Mouse (Mus musculus) midbrain, embryonic 12.5 days (tissue): ENCODE measurements around the gene Prokr1. TPM values are rescaled to one million over a fixed set of nuclear protein-coding genes. Genes with fewer than 3 reads are reported as not detected.
"Not testable (repeated sequence)": the region's sequence is repeated elsewhere in the genome, so short reads cannot be mapped to it uniquely, and the experiment has no call there.

Source experiments
- ATAC-seq: fragments of 200-750 bp; cut with Nextera tagmentation; 2 replicates; pipeline ENCODE4 v1.8.0; 2017; ENCODE audit warnings: low read depth, moderate TSS enrichment, moderate library complexity; ENCODE audit not compliant: low FRiP score
- H3K27ac ChIP-seq: fragments of 300-500 bp; sonication (generic); replicated peaks from 2 replicates; pipeline ENCODE4 v1.5.1; 2016; ENCODE audit warnings: mild to moderate bottlenecking
- H3K27me3 ChIP-seq: fragments of 300-500 bp; sonication (generic); 2 replicates; pipeline ENCODE4 v1.6.1; 2016; ENCODE audit warnings: mild to moderate bottlenecking
- H3K36me3 ChIP-seq: fragments of 300-500 bp; sonication (generic); 2 replicates; pipeline ENCODE4 v1.6.1; 2016
- H3K4me1 ChIP-seq: fragments of 300-500 bp; sonication (generic); 2 replicates; pipeline ENCODE4 v1.6.1; 2016
- H3K4me2 ChIP-seq: fragments of 300-500 bp; sonication (generic); replicated peaks from 2 replicates; pipeline ENCODE4 v1.6.1; 2016; ENCODE audit warnings: mild to moderate bottlenecking, moderate library complexity
- H3K4me3 ChIP-seq: fragments of 300-500 bp; sonication (generic); 2 replicates; pipeline ENCODE4 v1.5.1; 2016; ENCODE audit warnings: mild to moderate bottlenecking
- H3K9ac ChIP-seq: fragments of 300-500 bp; sonication (generic); replicated peaks from 2 replicates; pipeline ENCODE4 v1.6.1; 2016; ENCODE audit warnings: mild to moderate bottlenecking, moderate library complexity
- H3K9me3 ChIP-seq: fragments of 300-500 bp; sonication (generic); 2 replicates; pipeline ENCODE4 v1.6.1; 2016; ENCODE audit warnings: mild to moderate bottlenecking
- WGBS: fragments of 180-500 bp; shearing (Covaris S2); methylation state at CpG from one replicate; pipeline ENCODE4 v1.1.7; 2016; 5-methylcytosine and 5-hydroxymethylcytosine counted together
- polyA plus RNA-seq: library from polyadenylated mRNA; unstranded; fragments of >200 nt; fragmentation: Nextera tagmentation; extraction: Ambion mirVana; gene quantifications from 2 replicates; pipeline ENCODE4 v1.2.1, GENCODE M21; 2016

The Prokr1 gene
- polyA plus RNA-seq, 1 experiment from 2014 or later: 3.0 TPM

GRCm38 (mm10) chr6:87594188-87594587, 3.6 kb upstream of the Prokr1 start:
- Histone ChIP-seq H3K9ac (no peak overlapping the region), H3K27me3 (peaks cover 9% of the 10 kb centered on the region), H3K27ac (no peak overlapping the region), H3K9me3 (no peaks in the 10 kb centered on the region), H3K4me3 (no peak overlapping the region), H3K4me2 (no peak overlapping the region), H3K36me3 (no peaks in the 10 kb centered on the region), H3K4me1 (peaks cover 33% of the 10 kb centered on the region)
- ATAC-seq: no peak
- 79% methylated on average over 6 of the region's 6 CpGs for WGBS

DNA sequence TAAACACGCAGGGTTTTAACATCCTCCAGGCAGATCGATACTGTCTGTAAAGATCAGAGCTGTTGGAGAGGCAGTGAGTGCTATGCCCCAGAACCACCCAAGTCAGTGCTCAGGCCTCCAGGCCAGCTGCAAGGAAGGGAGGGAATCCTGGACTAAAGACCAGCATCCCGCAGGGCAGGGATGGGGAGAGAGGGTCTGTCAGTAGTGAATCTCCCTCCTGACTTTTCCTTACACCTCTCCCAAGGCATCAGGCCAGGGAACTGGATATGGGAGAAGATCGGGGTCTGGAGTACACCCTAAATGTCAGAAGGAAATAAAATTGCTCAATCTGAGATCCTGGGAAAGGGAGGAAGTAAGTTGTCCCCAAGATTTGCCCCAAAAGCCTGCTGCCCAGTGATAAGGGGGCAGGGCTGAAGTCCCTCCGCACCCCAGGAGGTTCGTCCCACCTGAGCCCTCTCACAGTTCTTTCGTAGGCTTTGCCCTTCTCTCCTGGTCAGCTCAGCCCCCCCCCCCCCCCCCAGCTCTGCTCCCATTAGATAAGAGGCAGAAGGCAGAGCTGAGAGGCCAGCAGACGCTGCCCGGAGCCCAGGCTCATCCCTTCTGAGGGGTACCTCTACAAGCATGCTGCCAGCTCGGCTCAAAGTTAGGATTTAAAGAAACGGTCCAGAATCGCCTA, 687 bp downstream of the Prokr1 start:
- Histone ChIP-seq H3K27me3 (peaks cover 25% of the 10 kb centered on the region), H3K4me1 (peaks cover 22% of the 10 kb centered on the region), H3K9ac (peak overlapping the region; percentile 58), H3K9me3 (no peaks in the 10 kb centered on the region), H3K27ac (no peak overlapping the region), H3K4me3 (peak overlapping the region; percentile 50), H3K4me2 (peak overlapping the region; percentile 68), H3K36me3 (no peaks in the 10 kb centered on the region)
- WGBS: 9% methylated on average over 12 of the region's 12 CpGs
- ATAC-seq: peak; percentile 59

DNA sequence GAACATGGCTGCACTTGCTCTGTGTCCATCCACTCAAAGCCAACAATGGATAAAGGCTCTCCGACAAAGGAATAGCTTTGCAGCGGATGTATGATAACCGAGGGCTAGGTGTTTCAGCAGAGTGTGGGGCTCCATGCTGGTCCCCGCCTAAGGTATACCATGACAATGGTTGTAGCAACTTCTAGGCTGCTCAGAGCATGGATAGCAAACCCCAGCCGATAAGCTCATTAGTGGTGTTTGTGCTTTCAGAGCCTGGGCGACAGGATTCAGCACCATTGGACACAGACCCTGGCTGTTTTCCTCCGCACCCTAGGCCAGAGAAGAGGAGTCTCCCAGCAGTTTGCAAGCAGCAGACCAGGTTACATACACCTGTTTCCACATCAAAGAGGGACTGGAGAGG, 6.6 kb downstream of the Prokr1 start:
- Histone ChIP-seq H3K9ac (no peak overlapping the region), H3K4me2 (no peak overlapping the region), H3K27me3 (peaks cover 14% of the 10 kb centered on the region), H3K4me1 (peaks cover 6% of the 10 kb centered on the region), H3K9me3 (no peaks in the 10 kb centered on the region), H3K27ac (no peak overlapping the region), H3K4me3 (no peak overlapping the region), H3K36me3 (no peaks in the 10 kb centered on the region)
- 82% methylated on average over 7 of the region's 7 CpGs for WGBS
- ATAC-seq: no peak

DNA sequence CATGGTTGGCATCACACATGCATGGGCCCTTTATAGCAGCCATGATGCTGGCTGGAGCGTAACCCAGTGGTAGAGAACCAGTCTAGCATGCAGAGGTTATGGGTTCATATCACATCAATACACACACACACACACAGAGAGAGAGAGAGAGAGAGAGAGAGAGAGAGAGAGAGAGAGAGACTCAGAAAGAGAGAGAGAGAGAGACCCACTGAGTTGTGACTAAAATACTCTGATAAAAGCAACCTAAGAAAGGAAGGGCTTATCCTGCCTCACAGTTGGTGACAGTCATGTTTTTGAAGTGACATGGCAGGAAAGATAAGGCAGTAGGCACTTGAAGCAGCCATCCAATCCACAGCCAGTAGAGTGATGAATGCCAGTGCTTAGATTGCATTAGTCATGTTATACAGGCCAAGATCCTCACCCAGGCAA, 7.3 kb downstream of the Prokr1 start:
- WGBS: 88% methylated on average over 1 of the region's 1 CpGs
- H3K36me3 ChIP-seq: no peaks in the 10 kb centered on the region
- no peak for ATAC-seq
- H3K27me3 ChIP-seq: peaks cover 6% of the 10 kb centered on the region; the same call in 1 of the 2 replicates
- H3K4me1 ChIP-seq: peaks cover 6% of the 10 kb centered on the region
- H3K4me3 ChIP-seq: no peak overlapping the region
- H3K27ac ChIP-seq: no peak overlapping the region
- H3K9ac ChIP-seq: no peak overlapping the region
- H3K9me3 ChIP-seq: no peaks in the 10 kb centered on the region
- no peak overlapping the region for H3K4me2 ChIP-seq

DNA sequence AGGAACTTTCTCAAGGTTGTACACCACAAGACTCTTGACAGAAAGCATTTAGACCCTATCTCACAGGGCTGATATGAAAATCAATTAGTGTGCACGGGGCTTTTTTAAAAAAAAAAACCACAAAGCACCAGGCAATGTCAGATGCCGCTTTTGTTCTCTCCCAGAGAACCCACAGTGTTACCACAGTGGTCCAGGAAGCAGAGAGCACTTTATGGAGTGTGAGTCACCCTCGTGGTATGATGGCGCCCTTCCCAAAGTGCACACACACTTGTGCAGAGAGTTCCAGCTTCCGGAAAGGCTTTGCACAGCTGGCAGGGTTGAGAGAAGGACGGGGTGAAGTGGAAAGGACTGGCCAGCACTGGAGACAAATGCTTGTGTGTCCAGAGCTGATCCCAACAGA, 8.1 kb downstream of the Prokr1 start:
- 84% methylated on average over 6 of the region's 6 CpGs for WGBS
- no peak for ATAC-seq

GRCm38 (mm10) chr6:87581581-87581980, 9.0 kb downstream of the Prokr1 start:
- ATAC-seq: no peak
- H3K4me2 ChIP-seq: no peak overlapping the region
- H3K27ac ChIP-seq: no peak overlapping the region
- H3K4me1 ChIP-seq: no peaks in the 10 kb centered on the region; the same call in 1 of the 2 replicates
- H3K9me3 ChIP-seq: no peaks in the 10 kb centered on the region
- H3K4me3 ChIP-seq: no peak overlapping the region
- H3K9ac ChIP-seq: no peak overlapping the region
- H3K36me3 ChIP-seq: no peaks in the 10 kb centered on the region
- 92% methylated on average over 18 of the region's 18 CpGs for WGBS
- no peaks in the 10 kb centered on the region for H3K27me3 ChIP-seq

More for the DNA sequence above, 8.1 kb downstream of the Prokr1 start:
- Histone ChIP-seq H3K9me3 (no peaks in the 10 kb centered on the region), H3K4me1 (peaks cover 4% of the 10 kb centered on the region), H3K9ac (no peak overlapping the region), H3K27me3 (no peaks in the 10 kb centered on the region), H3K4me3 (no peak overlapping the region), H3K27ac (no peak overlapping the region), H3K36me3 (no peaks in the 10 kb centered on the region), H3K4me2 (no peak overlapping the region)

- no peaks in the 10 kb centered on the region for H3K36me3 ChIP-seq
- no peak for ATAC-seq
- H3K4me2 ChIP-seq: no peak overlapping the region
- no peak overlapping the region for H3K9ac ChIP-seq
- H3K27me3 ChIP-seq: no peaks in the 10 kb centered on the region
- no peak overlapping the region for H3K4me3 ChIP-seq
- WGBS: 85% methylated on average over 15 of the region's 15 CpGs
- no peaks in the 10 kb centered on the region; the same call in 1 of the 2 replicates for H3K4me1 ChIP-seq
- no peak overlapping the region for H3K27ac ChIP-seq
- H3K9me3 ChIP-seq: no peaks in the 10 kb centered on the region
Measured at GRCm38 (mm10) chr6:87581071-87581470, 9.5 kb downstream of the Prokr1 start.

GRCm38 (mm10) chr6:87578247-87578646, 12.3 kb downstream of the Prokr1 start:
- ATAC-seq: no peak
- no peaks in the 10 kb centered on the region for H3K9me3 ChIP-seq
- H3K4me1 ChIP-seq: no peaks in the 10 kb centered on the region; the same call in 1 of the 2 replicates
- no peak overlapping the region for H3K27ac ChIP-seq
- H3K4me2 ChIP-seq: no peak overlapping the region
- no peak overlapping the region for H3K4me3 ChIP-seq
- H3K36me3 ChIP-seq: no peaks in the 10 kb centered on the region
- H3K9ac ChIP-seq: no peak overlapping the region
- 52% methylated on average over 9 of the region's 9 CpGs for WGBS
- H3K27me3 ChIP-seq: no peaks in the 10 kb centered on the region

DNA sequence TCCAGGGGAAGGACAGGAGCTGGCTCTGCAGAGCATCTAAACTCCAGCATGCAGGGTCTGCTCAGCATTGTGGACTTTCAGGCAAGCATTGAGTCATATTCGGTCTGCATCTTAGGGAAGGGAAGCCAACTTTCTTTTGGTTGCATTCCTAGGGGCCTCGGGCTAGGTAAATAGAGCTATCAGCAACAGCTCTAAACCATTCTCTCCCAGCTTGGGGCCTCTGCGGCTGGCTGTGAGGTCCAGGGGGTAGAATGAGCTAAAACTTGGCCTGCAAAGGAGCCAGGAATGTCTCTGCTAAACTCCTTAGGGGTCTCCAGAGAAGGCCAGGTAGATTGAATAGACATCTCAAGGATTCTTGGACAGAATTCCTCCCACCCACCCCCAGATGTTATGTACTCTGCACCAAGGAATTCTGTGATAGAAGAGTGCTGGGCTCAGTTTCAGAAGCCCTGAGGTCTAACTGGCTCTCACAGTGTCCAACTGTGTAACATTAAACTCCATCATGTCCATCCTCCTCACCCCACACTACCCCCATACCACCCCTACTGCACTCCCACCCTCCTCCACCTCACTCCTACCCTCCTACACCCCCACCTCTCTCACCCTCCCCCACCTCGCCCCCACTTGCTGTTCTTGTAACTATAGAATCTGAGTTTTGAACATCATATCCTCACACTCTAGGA, 13.8 kb downstream of the Prokr1 start:
- H3K27me3 ChIP-seq: no peaks in the 10 kb centered on the region
- no peak for ATAC-seq

DNA sequence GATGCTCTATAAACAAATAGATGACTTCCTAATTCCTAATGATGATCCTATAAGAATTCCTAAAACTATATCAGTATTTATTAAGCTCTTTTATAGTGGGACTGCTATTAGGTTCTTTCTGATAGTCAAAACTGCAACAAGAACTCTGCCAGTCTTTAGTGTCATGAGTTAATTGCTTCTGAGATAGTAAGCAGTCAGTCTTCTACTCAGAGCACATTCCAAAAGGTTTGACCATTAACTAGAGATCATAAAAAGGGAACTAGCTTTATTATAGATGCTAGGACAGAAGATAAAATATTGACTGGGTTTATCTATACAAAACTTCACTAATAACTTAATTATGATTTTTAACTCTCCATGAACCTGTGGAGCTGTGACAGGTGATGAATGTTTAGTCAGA, 18.7 kb downstream of the Prokr1 start:
- not testable (repeated sequence) for H3K4me1 ChIP-seq, H3K36me3 ChIP-seq, H3K9ac ChIP-seq, H3K4me2 ChIP-seq, ATAC-seq, H3K9me3 ChIP-seq, H3K4me3 ChIP-seq, H3K27me3 ChIP-seq, H3K27ac ChIP-seq

More for the DNA sequence above, 13.8 kb downstream of the Prokr1 start:
- no peak overlapping the region for H3K4me2 ChIP-seq
- H3K27ac ChIP-seq: no peak overlapping the region
- no peaks in the 10 kb centered on the region for H3K9me3 ChIP-seq
- 49% methylated on average over 4 of the region's 4 CpGs for WGBS
- no peaks in the 10 kb centered on the region; the same call in 1 of the 2 replicates for H3K4me1 ChIP-seq
- H3K4me3 ChIP-seq: no peak overlapping the region
- H3K9ac ChIP-seq: no peak overlapping the region
- no peaks in the 10 kb centered on the region for H3K36me3 ChIP-seq

- H3K36me3 ChIP-seq: no peaks in the 10 kb centered on the region
- H3K9me3 ChIP-seq: no peaks in the 10 kb centered on the region
- H3K27ac ChIP-seq: no peak overlapping the region
- H3K9ac ChIP-seq: no peak overlapping the region
- 59% methylated on average over 9 of the region's 9 CpGs for WGBS
- no peak overlapping the region for H3K4me3 ChIP-seq
- no peak overlapping the region for H3K4me2 ChIP-seq
- no peaks in the 10 kb centered on the region for H3K27me3 ChIP-seq
- H3K4me1 ChIP-seq: no peaks in the 10 kb centered on the region
- no peak for ATAC-seq
Measured at GRCm38 (mm10) chr6:87567686-87568593, 22.6 kb downstream of the Prokr1 start.

DNA sequence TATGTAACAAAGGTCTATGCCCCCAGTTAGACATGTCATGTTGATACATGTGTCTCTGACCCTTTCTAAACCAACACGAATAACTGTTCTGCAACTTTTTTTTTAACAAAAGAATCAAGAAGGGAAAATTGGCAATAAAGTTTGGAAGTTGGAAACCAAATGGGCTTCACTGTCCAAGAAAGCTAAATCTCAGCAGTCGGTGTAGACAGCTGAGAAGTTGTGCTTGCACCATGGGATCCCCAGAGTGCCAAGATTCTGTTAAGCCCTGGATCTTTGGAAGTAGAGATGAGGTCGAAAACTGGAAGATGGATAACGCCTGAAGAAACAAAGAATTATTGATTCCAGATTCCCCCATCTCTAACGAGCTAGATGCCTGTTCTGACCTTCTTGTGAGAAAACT, 25.4 kb downstream of the Prokr1 start:
- Histone ChIP-seq H3K9ac (no peak overlapping the region), H3K4me3 (no peak overlapping the region), H3K4me2 (no peak overlapping the region), H3K4me1 (no peaks in the 10 kb centered on the region), H3K36me3 (no peaks in the 10 kb centered on the region), H3K27me3 (no peaks in the 10 kb centered on the region), H3K27ac (no peak overlapping the region), H3K9me3 (no peaks in the 10 kb centered on the region)
- WGBS: 89% methylated on average over 5 of the region's 5 CpGs
- no peak for ATAC-seq
